Mouse (Mus musculus) MEL (cell line): ENCODE results near the gene Abcb10. TPM values are rescaled to one million over a fixed set of nuclear protein-coding genes. Genes with fewer than 3 reads are reported as not detected.

Source experiments
- DNase-seq: peaks from one replicate; pipeline ENCODE4 v3.0.0; 2011; ENCODE audit warnings: low read depth, low spot score
- H3K27ac ChIP-seq: 2 replicates; pipeline ENCODE4 v1.5.1; 2012; ENCODE audit warnings: low read depth, mild to moderate bottlenecking, control low read depth, low read length, moderate library complexity; ENCODE audit not compliant: control insufficient read depth
- H3K27me3 ChIP-seq, 2 experiments: fragments of 150-350 bp in 1 of 2; sonication (generic) in 1 of 2; 2 replicates each; pipeline ENCODE4 v1.6.1; 2012; ENCODE audit warnings: low read length in 2 of 2, mild to moderate bottlenecking in 2 of 2, improper control_type of control experiment in 1 of 2, moderate library complexity in 1 of 2; ENCODE audit not compliant: insufficient read depth in 2 of 2, control insufficient read depth in 1 of 2
- H3K36me3 ChIP-seq, 2 experiments: 2 replicates each; pipeline ENCODE4 v1.6.1; 2012 to 2014; ENCODE audit warnings: low read length in 2 of 2, improper control_type of control experiment in 1 of 2, inconsistent platforms in 1 of 2, mild to moderate bottlenecking in 1 of 2; ENCODE audit not compliant: insufficient read depth in 2 of 2, control insufficient read depth in 1 of 2
- H3K4me1 ChIP-seq, 2 experiments: fragments of 150-350 bp in 1 of 2; sonication (generic) in 1 of 2; 2 replicates each; pipeline ENCODE4 v1.6.1; 2012; ENCODE audit warnings: low read length in 2 of 2, improper control_type of control experiment in 1 of 2, mild to moderate bottlenecking in 1 of 2; ENCODE audit not compliant: insufficient read depth in 2 of 2, control insufficient read depth in 1 of 2
- H3K4me3 ChIP-seq, 2 experiments: fragments of 150-350 bp in 1 of 2; sonication (generic) in 1 of 2; 2 replicates each; pipeline ENCODE4 v1.5.1; 2012; ENCODE audit warnings: low read depth in 2 of 2, low read length in 2 of 2, mild to moderate bottlenecking in 2 of 2, moderate library complexity in 2 of 2, control low read depth in 1 of 2, improper control_type of control experiment in 1 of 2; ENCODE audit not compliant: control insufficient read depth in 1 of 2, insufficient read depth in 1 of 2
- H3K79me2 ChIP-seq: 2 replicates; pipeline ENCODE4 v1.6.1; 2012; ENCODE audit warnings: mild to moderate bottlenecking, low read length, moderate library complexity; ENCODE audit not compliant: control insufficient read depth, poor library complexity, insufficient read depth
- H3K9ac ChIP-seq: 2 replicates; pipeline ENCODE4 v1.6.1; 2012; ENCODE audit warnings: low read depth, mild to moderate bottlenecking, control low read depth, low read length, moderate library complexity; ENCODE audit not compliant: control insufficient read depth, poor library complexity, severe bottlenecking
- H3K9me3 ChIP-seq: fragments of 150-350 bp; sonication (generic); replicated peaks from 2 replicates; pipeline ENCODE4 v1.6.1; 2012; ENCODE audit warnings: mild to moderate bottlenecking, low read length, improper control_type of control experiment, moderate library complexity; ENCODE audit not compliant: insufficient read depth
- BHLHE40 ChIP-seq: IDR thresholded peaks from 2 replicates; pipeline ENCODE4 v1.6.1; 2012; ENCODE audit warnings: low read depth, mild to moderate bottlenecking, inconsistent platforms, low read length, improper control_type of control experiment, borderline replicate concordance
- CHD1 ChIP-seq: IDR thresholded peaks from 2 replicates; pipeline ENCODE4 v1.6.1; 2012; ENCODE audit warnings: low read depth, mild to moderate bottlenecking, inconsistent platforms, low read length, improper control_type of control experiment
- CTCF ChIP-seq, 3 experiments: IDR thresholded peaks in 2 of 3; conservative IDR thresholded peaks in 1 of 3; 2 replicates each; pipeline ENCODE4 v1.5.1; 2011 to 2012; ENCODE audit warnings: low read length in 3 of 3, low read depth in 2 of 3, mild to moderate bottlenecking in 2 of 3, improper control_type of control experiment in 1 of 3, inconsistent platforms in 1 of 3, mixed read lengths in 1 of 3, moderate library complexity in 1 of 3; ENCODE audit not compliant: control insufficient read depth in 1 of 3, insufficient read depth in 1 of 3, poor library complexity in 1 of 3, severe bottlenecking in 1 of 3
- ELF1 ChIP-seq: IDR thresholded peaks from 2 replicates; pipeline ENCODE4 v1.6.1; 2014; ENCODE audit warnings: low read depth, mild to moderate bottlenecking, inconsistent platforms, low read length, improper control_type of control experiment, moderate library complexity
- EP300 ChIP-seq, 2 experiments: IDR thresholded peaks; 2 replicates each; pipeline ENCODE4 v1.6.1; 2011; ENCODE audit warnings: improper control_type of control experiment in 2 of 2, low read length in 2 of 2, low read depth in 1 of 2, mild to moderate bottlenecking in 1 of 2
- ETS1 ChIP-seq: IDR thresholded peaks from 2 replicates; pipeline ENCODE4 v1.6.1; 2012; ENCODE audit warnings: low read depth, mild to moderate bottlenecking, inconsistent platforms, low read length, improper control_type of control experiment, moderate library complexity
- HCFC1 ChIP-seq: IDR thresholded peaks from 2 replicates; pipeline ENCODE4 v1.6.1; 2012; ENCODE audit warnings: low read depth, mild to moderate bottlenecking, inconsistent platforms, low read length, improper control_type of control experiment, moderate library complexity
- KAT2A ChIP-seq: conservative IDR thresholded peaks from 2 replicates; pipeline ENCODE4 v1.6.1; 2012; ENCODE audit warnings: low read depth, low read length, improper control_type of control experiment, inconsistent platforms
- MAZ ChIP-seq: IDR thresholded peaks from 2 replicates; pipeline ENCODE4 v1.6.1; 2012; ENCODE audit warnings: low read depth, mild to moderate bottlenecking, inconsistent platforms, low read length, improper control_type of control experiment
- MEF2A ChIP-seq: IDR thresholded peaks from 2 replicates; pipeline ENCODE4 v1.6.1; 2014; ENCODE audit warnings: low read depth, mild to moderate bottlenecking, inconsistent platforms, low read length, improper control_type of control experiment; ENCODE audit not compliant: poor library complexity, insufficient replicate concordance, severe bottlenecking; ENCODE audit errors: extremely low read depth
- NRF1 ChIP-seq: IDR thresholded peaks from 2 replicates; pipeline ENCODE4 v1.6.1; 2014; ENCODE audit warnings: low read depth, mild to moderate bottlenecking, inconsistent platforms, low read length, improper control_type of control experiment, moderate library complexity; ENCODE audit not compliant: poor library complexity, insufficient read depth, severe bottlenecking
- POLR2A ChIP-seq, 2 experiments: IDR thresholded peaks; 2 replicates each; pipeline ENCODE4 v1.6.1; 2011 to 2012; ENCODE audit warnings: low read length in 2 of 2, mild to moderate bottlenecking in 2 of 2, control low read depth in 1 of 2, improper control_type of control experiment in 1 of 2, low read depth in 1 of 2, moderate library complexity in 1 of 2; ENCODE audit not compliant: control insufficient read depth in 1 of 2, insufficient read depth in 1 of 2, poor library complexity in 1 of 2
- POLR2AphosphoS2 ChIP-seq: IDR thresholded peaks from 2 replicates; pipeline ENCODE4 v1.6.1; 2011; ENCODE audit warnings: low read length, improper control_type of control experiment
- RAD21 ChIP-seq: IDR thresholded peaks from 2 replicates; pipeline ENCODE4 v1.6.1; 2011; ENCODE audit warnings: mild to moderate bottlenecking, low read depth, low read length, improper control_type of control experiment
- SIN3A ChIP-seq: IDR thresholded peaks from 2 replicates; pipeline ENCODE4 v1.6.1; 2012; ENCODE audit warnings: low read length, improper control_type of control experiment, inconsistent platforms
- SMC3 ChIP-seq: IDR thresholded peaks from 2 replicates; pipeline ENCODE4 v1.6.1; 2011; ENCODE audit warnings: low read depth, low read length, improper control_type of control experiment
- UBTF ChIP-seq: IDR thresholded peaks from 2 replicates; pipeline ENCODE4 v1.6.1; 2012; ENCODE audit warnings: low read depth, mild to moderate bottlenecking, inconsistent platforms, low read length, improper control_type of control experiment, moderate library complexity, borderline replicate concordance; ENCODE audit not compliant: insufficient read depth
- ZC3H11A ChIP-seq: IDR thresholded peaks from 2 replicates; pipeline ENCODE4 v1.6.1; 2012; ENCODE audit warnings: low read depth, mild to moderate bottlenecking, inconsistent platforms, low read length, improper control_type of control experiment
- ZKSCAN1 ChIP-seq: IDR thresholded peaks from 2 replicates; pipeline ENCODE4 v1.6.1; 2012; ENCODE audit warnings: low read depth, mild to moderate bottlenecking, inconsistent platforms, low read length, improper control_type of control experiment, moderate library complexity
- polyA plus RNA-seq, 2 experiments: library from polyadenylated mRNA; stranded (reverse) in 1 of 2; unstranded in 1 of 2; fragments of >175 nt in 1 of 2; fragments of >200 nt in 1 of 2; gene quantifications; 2 replicates each; pipeline versions ENCODE4 v1.2.1 to v1.2.4; 2012; ENCODE audit warnings: low replicate concordance in 2 of 2, low read depth in 1 of 2; ENCODE audit not compliant: insufficient read length in 2 of 2, insufficient read depth in 1 of 2, missing spikeins in 1 of 2
- total RNA-seq: library from RNA; depleted of rRNA; stranded (reverse); fragments of 300-350 nt; gene quantifications from 2 replicates; pipeline ENCODE4 v1.2.3, GENCODE M21; 2012

Abcb10 gene
- total and polyA plus RNA-seq, 3 experiments, result 32.6 to 37.8 (median 33.7) TPM

DNA sequence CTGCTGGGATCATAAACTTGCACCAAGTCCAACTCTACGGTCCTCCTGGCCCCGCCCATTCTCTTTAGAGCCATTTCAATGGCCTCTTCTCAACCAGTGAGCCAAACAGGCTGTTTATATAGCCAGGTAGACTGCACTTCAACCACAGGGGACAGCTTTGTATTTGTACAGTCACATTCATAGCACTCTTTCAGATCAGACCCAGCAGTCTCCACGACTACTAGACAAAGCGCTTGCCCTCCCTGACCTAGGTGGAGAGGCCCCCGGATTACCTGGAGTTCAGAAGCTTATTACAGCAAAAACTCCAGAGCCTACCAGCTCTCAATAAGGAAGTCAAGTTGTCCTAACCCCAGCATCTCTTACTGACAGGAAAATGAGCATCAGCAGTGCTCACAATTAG is 10.7 kb upstream of the Abcb10 start:
- H3K36me3 ChIP-seq, result peaks cover 9 to 20% of the 10 kb centered on the region in 2 experiments
- no peak overlapping the region for H3K27ac ChIP-seq

DNA sequence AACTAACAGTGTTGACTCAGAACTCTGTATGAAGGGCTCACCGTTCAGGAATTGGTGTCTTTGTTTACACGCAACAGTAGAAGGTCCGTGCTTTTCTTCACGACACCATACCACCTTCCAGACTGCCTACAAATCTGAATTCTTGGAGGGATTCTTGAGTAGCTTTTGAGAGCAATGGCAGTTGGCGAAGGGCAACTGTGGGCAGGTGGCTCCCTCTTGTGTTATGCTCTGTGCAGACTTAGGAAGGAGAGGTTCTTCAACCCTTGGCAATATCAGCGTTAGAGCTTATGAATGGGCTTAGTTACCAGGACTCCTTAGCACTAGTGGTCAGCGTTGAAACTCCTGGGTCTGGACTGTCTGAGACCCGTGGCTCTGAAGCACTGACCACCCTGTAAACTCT is 9.7 kb upstream of the Abcb10 start:
- Histone ChIP-seq H3K27ac (no peak overlapping the region), H3K4me1 (peaks cover 20 to 30% of the 10 kb centered on the region in 2 experiments)
- peak; percentile 49 for DNase-seq

More for the DNA sequence above, 10.7 kb upstream of the Abcb10 start:
- H3K4me1 ChIP-seq, result peaks cover 17 to 24% of the 10 kb centered on the region in 2 experiments
- 0 out of 2 replicates have a peak, but pooled peaks cover 2% of the 10 kb centered on the region for H3K79me2 ChIP-seq
- H3K9me3 ChIP-seq, result no peaks in the 10 kb centered on the region
- no peak for DNase-seq
- H3K4me3 ChIP-seq, result no peak overlapping the region
- TF ChIP-seq POLR2A (IDR thresholded peaks at IDR 0.05; ENCODE audit: control insufficient read depth in 1 of 2, insufficient read depth in 1 of 2, low read depth in 1 of 2, low read length in 2 of 2, poor library complexity in 1 of 2), result no peak
- TF ChIP-seq UBTF, result no peak
- no peak for TF ChIP-seq MAZ
- TF ChIP-seq NRF1, result no peak
- no peak for TF ChIP-seq ELF1
- no peak for TF ChIP-seq ETS1
- no peak for TF ChIP-seq CHD1
- TF ChIP-seq HCFC1, result no peak
- TF ChIP-seq BHLHE40, result no peak
- no peak for TF ChIP-seq ZKSCAN1
- no peak for TF ChIP-seq POLR2AphosphoS2
- no peak for TF ChIP-seq SMC3
- no peak overlapping the region for H3K9ac ChIP-seq
- no peaks in the 10 kb centered on the region for H3K27me3 ChIP-seq

More for the DNA sequence above, 9.7 kb upstream of the Abcb10 start:
- no peak overlapping the region for H3K9ac ChIP-seq
- no peaks in the 10 kb centered on the region for H3K27me3 ChIP-seq
- H3K36me3 ChIP-seq, result peaks cover 5 to 27% of the 10 kb centered on the region in 2 experiments
- H3K9me3 ChIP-seq, result no peaks in the 10 kb centered on the region
- TF ChIP-seq POLR2A (IDR thresholded peaks at IDR 0.05; ENCODE audit: control insufficient read depth in 1 of 2, insufficient read depth in 1 of 2, low read depth in 1 of 2, low read length in 2 of 2, poor library complexity in 1 of 2) (no peak), ELF1 (no peak), RAD21 (peak; percentile 65), KAT2A (no peak), SMC3 (peak; percentile 53), CTCF (IDR thresholded peaks at IDR 0.05 in 2 of 3, conservative IDR thresholded peaks at IDR 0.05 in 1 of 3; ENCODE audit: control insufficient read depth in 1 of 3, insufficient read depth in 1 of 3, low read depth in 2 of 3, low read length in 3 of 3, poor library complexity in 1 of 3, severe bottlenecking in 1 of 3) (peak; percentile 40 to 67 (median 47)), EP300 (IDR thresholded peaks at IDR 0.05; ENCODE audit: low read depth in 1 of 2, low read length in 2 of 2) (no peak), MEF2A (no peak), POLR2AphosphoS2 (no peak), HCFC1 (no peak), SIN3A (no peak), ZC3H11A (0 out of 2 replicates have a peak, but pooled peaks have one; percentile 52)
- TF ChIP-seq, all 39 proteins: peak for 4
- H3K4me3 ChIP-seq, result no peak overlapping the region
- H3K79me2 ChIP-seq, result 0 out of 2 replicates have a peak, but pooled peaks cover 2% of the 10 kb centered on the region
